Mouse (Mus musculus) forebrain, embryonic 12.5 days (tissue): ENCODE measurements around the gene Ppp1cb. TPM values are rescaled to one million over a fixed set of nuclear protein-coding genes. Genes with fewer than 3 reads are reported as not detected.

Experiments used
- ATAC-seq: fragments of 200-750 bp; cut with Nextera tagmentation; 2 replicates; pipeline ENCODE4 v1.8.0; 2017; ENCODE audit warnings: moderate TSS enrichment; ENCODE audit not compliant: low FRiP score
- H3K27ac ChIP-seq: fragments of 300-500 bp; sonication (generic); 2 replicates; pipeline ENCODE4 v1.5.1; 2016; ENCODE audit warnings: mild to moderate bottlenecking
- H3K27me3 ChIP-seq: fragments of 300-500 bp; sonication (generic); 2 replicates; pipeline ENCODE4 v1.6.1; 2016; ENCODE audit warnings: mild to moderate bottlenecking
- H3K36me3 ChIP-seq: fragments of 300-500 bp; sonication (generic); replicated peaks from 2 replicates; pipeline ENCODE4 v1.6.1; 2016; ENCODE audit warnings: mild to moderate bottlenecking
- H3K4me1 ChIP-seq: fragments of 300-500 bp; sonication (generic); 2 replicates; pipeline ENCODE4 v1.6.1; 2016
- H3K4me2 ChIP-seq: fragments of 300-500 bp; sonication (generic); 2 replicates; pipeline ENCODE4 v1.6.1; 2016; ENCODE audit warnings: mild to moderate bottlenecking, moderate library complexity
- H3K4me3 ChIP-seq: fragments of 300-500 bp; sonication (generic); replicated peaks from 2 replicates; pipeline ENCODE4 v1.5.1; 2016; ENCODE audit warnings: mild to moderate bottlenecking
- H3K9ac ChIP-seq: fragments of 300-500 bp; sonication (generic); 2 replicates; pipeline ENCODE4 v1.6.1; 2016; ENCODE audit warnings: mild to moderate bottlenecking
- H3K9me3 ChIP-seq: fragments of 300-500 bp; sonication (generic); 2 replicates; pipeline ENCODE4 v1.6.1; 2016
- WGBS: fragments of 180-500 bp; shearing (Covaris S2); methylation state at CpG from one replicate; pipeline ENCODE4 v1.1.7; 2016; 5-methylcytosine and 5-hydroxymethylcytosine counted together
- polyA plus RNA-seq: library from polyadenylated mRNA; unstranded; fragments of >200 nt; fragmentation: Nextera tagmentation; extraction: Ambion mirVana; gene quantifications from 2 replicates; pipeline ENCODE4 v1.2.1, GENCODE M21; 2016

Gene Ppp1cb
- polyA plus RNA-seq: 226 and 238 TPM in 2 replicates

DNA sequence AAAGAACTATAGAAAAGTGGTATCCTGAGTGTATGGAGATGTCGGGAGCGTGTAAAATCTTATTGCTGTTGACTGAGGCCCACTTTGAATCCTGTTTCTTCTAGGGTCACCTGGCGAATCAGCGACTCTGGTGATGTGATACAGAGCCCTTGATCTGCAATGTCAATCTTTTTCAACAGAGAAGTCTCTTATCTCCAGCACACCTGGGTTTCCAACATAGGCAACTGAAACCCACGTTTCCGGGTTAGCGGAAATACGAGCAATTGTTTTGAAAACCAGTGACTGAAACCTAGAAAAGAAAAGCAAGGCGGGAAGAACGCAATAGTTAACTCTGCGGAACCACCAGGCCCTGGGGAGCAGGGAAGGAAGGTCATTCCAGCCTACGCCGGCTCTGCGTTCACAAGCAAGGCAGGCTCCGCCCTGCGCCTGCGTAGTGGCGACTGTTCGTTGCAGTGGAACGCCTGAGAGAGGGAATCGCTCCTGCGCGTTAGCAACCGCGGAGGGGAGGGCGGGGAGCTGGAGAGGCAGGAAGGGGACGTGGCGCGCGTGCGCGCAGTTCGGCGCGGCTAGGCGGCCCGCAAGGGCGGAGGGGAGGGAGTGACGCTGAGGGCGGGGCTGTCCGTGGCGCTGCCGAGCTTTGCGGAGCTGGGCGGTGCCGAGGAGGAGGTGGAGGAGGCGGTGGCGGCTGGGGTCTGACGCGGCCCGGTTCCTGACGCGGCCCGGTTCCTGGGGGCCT is at the start of gene Ppp1cb:
Gene Ppp1cb (plus strand): TSS at position 436 of the 736 bp plus-strand sequence.
- Histone ChIP-seq H3K27ac (peak within 1 kb of the TSS; percentile 100), H3K4me1 (peaks cover 9% of the 10 kb centered on the region), H3K9ac (peak within 1 kb of the TSS; percentile 100), H3K27me3 (no peaks in the 10 kb centered on the region; the same call in 1 of the 2 replicates), H3K9me3 (no peaks in the 10 kb centered on the region), H3K4me2 (peak within 1 kb of the TSS; percentile 57), H3K36me3 (no peaks in the 10 kb centered on the region), H3K4me3 (peak within 1 kb of the TSS; percentile 95)
- WGBS: 1% methylated on average over 42 of the region's 54 CpGs
- peak; percentile 99 for ATAC-seq

DNA sequence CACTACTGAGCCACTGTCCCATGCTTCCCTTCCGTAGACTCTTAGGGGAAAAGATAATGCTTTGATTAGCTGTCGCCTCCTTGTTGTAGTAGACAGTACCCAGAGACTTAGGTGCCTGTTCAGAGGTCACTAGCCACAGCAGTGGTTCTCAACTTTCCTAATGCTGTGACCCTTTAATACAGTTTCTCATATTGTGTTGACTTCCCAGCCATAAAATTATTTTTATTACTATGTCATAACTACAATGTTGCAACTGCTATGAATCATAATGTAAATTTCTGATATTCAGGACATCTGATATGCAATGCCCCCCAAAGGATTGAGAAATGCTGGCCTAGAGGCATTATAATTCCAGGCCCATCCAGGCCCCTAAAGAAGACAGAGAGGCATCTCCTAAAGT is 48.9 kb upstream of the Ppp1cb start:
- Histone ChIP-seq H3K27ac (no peak overlapping the region), H3K4me2 (no peak overlapping the region), H3K36me3 (no peaks in the 10 kb centered on the region), H3K9me3 (no peaks in the 10 kb centered on the region), H3K27me3 (no peaks in the 10 kb centered on the region), H3K4me1 (peaks cover 5% of the 10 kb centered on the region; the same call in 1 of the 2 replicates), H3K9ac (no peak overlapping the region), H3K4me3 (no peak overlapping the region)
- no peak for ATAC-seq
- 91% methylated on average over 2 of the region's 2 CpGs for WGBS

DNA sequence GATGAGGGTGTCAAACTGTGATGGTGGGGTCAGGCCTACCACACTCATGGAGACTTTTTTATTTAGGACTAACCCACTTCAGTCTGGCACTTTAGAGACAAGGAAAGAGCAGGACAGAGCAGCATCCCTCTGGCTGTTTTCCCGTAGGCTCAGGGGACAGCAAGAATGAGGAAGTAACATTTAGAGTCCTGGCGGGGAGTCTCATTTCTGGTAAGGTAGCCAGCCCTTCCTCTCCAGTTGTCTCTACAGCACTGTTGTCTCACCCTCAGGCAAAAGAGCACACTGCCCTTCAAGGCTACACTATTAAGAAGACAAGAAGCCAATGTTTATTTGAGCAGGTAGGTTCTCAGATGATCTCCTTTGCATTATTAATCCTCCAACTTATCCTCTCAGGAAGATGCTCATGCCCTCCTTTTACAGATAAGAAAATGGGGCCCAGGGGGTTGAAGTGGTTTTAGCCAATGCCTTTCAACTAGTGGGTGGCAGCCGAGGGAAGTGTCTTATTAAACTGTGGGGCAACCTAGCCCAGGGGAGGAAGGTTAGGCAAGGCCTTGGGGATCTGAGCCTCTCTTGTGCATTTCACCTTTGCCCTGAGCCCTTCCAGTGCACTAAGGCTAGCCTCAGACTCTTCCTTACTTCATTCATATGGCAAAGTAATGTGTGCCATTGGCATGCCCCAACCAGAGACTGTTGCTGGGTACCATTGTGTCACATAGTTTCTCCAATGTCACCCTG is 47.5 kb upstream of the Ppp1cb start:
- 79% methylated on average over 3 of the region's 3 CpGs for WGBS
- H3K4me1 ChIP-seq: 0 out of 2 replicates have a peak, but pooled peaks cover 5% of the 10 kb centered on the region
- no peaks in the 10 kb centered on the region for H3K9me3 ChIP-seq
- H3K36me3 ChIP-seq: no peaks in the 10 kb centered on the region
- no peaks in the 10 kb centered on the region for H3K27me3 ChIP-seq
- H3K4me2 ChIP-seq: no peak overlapping the region
- H3K4me3 ChIP-seq: no peak overlapping the region
- no peak overlapping the region for H3K27ac ChIP-seq
- no peak overlapping the region for H3K9ac ChIP-seq
- ATAC-seq: no peak

DNA sequence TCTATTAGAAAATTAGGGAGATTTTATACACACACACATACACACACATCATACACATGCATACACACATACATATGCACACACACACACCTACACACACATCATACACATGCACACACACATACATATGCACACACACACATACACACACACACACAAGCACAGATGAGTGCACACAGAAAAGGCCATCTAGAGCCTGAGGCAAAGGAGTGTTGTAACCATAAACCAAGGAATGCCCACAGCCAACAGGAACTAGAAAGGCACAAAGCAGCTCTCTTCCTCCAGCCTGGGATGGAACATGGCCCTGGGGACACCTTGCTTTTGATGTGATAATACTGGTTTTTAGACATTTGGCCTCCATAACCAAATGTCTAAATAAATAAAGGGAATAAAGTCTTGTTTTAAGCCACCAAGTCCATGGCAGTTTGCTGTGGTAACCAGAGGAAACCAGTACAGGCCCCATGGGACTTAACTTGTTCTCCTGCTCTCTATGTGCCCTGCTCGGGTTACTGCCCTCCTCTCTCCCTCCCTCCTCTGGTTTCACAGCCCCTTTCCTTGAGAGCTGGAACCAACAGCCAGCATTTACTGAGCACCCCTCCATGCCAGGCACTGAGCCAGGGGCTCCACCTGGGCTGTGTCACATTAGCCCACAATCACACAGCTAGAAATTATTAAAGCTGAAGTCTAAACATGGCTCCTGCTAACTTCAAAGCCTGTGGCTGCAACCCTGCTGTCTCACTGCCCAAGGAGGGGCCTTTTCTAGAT is 46.3 kb upstream of the Ppp1cb start:
- 0 out of 2 replicates have a peak overlapping the region, but pooled peaks have one; percentile 36 for H3K27ac ChIP-seq
- WGBS: 12% methylated on average over 1 of the region's 1 CpGs

DNA sequence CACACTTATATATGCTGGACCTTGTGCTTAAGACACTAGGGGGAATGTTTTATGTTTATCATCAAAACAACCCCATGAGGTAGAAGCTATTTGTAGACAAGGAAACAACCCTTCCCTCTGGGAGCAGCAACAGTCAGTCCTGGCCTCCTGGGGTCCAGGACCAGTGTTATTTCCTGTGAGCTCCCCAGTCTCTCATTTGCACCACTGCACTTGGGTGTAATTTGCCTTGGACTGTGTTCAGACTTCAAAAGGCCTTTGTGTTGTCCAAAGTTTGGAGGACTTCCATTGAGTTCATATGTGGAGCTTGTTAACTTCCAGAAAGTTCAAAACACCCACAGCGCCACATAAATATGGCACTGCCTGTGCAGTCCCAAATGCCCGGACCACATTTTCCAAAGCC is 45.6 kb upstream of the Ppp1cb start:
- WGBS: 68% methylated on average over 2 of the region's 2 CpGs
- H3K27ac ChIP-seq: no peak overlapping the region
- H3K4me2 ChIP-seq: no peak overlapping the region
- H3K36me3 ChIP-seq: no peaks in the 10 kb centered on the region
- H3K27me3 ChIP-seq: no peaks in the 10 kb centered on the region
- no peaks in the 10 kb centered on the region for H3K9me3 ChIP-seq
- 0 out of 2 replicates have a peak, but pooled peaks cover 5% of the 10 kb centered on the region for H3K4me1 ChIP-seq
- no peak overlapping the region for H3K4me3 ChIP-seq
- no peak overlapping the region for H3K9ac ChIP-seq
- no peak for ATAC-seq

More for the DNA sequence above, 46.3 kb upstream of the Ppp1cb start:
- H3K27me3 ChIP-seq: no peaks in the 10 kb centered on the region
- no peaks in the 10 kb centered on the region for H3K36me3 ChIP-seq
- H3K4me1 ChIP-seq: 0 out of 2 replicates have a peak, but pooled peaks cover 5% of the 10 kb centered on the region
- H3K4me3 ChIP-seq: no peak overlapping the region
- H3K4me2 ChIP-seq: no peak overlapping the region
- no peak overlapping the region for H3K9ac ChIP-seq
- H3K9me3 ChIP-seq: no peaks in the 10 kb centered on the region
- no peak for ATAC-seq

DNA sequence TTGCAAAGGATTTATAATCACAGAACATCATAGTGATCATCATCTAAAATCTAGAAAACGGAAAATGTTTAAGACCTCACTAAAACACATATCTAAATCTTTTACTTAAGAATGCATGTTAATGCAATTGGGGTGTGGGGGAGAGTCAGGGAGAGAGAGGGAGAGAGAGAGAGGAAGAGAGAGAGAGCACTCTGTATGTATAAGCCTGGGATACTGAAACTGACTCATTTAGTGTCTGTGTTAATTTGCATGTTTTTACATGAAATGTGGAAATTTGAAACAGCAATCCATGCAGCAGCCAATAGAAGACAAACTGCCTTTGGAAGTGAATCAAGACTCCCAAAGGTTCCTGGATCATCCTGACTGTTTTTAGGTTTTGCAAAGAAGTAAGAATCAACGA is 45.1 kb upstream of the Ppp1cb start:
- H3K4me3 ChIP-seq: no peak overlapping the region
- no peaks in the 10 kb centered on the region for H3K27me3 ChIP-seq
- no peak overlapping the region for H3K27ac ChIP-seq
- no peak for ATAC-seq
- no peaks in the 10 kb centered on the region for H3K9me3 ChIP-seq
- H3K9ac ChIP-seq: no peak overlapping the region
- 0 out of 2 replicates have a peak, but pooled peaks cover 5% of the 10 kb centered on the region for H3K4me1 ChIP-seq
- 80% methylated on average over 2 of the region's 2 CpGs for WGBS
- H3K36me3 ChIP-seq: no peaks in the 10 kb centered on the region
- H3K4me2 ChIP-seq: no peak overlapping the region

DNA sequence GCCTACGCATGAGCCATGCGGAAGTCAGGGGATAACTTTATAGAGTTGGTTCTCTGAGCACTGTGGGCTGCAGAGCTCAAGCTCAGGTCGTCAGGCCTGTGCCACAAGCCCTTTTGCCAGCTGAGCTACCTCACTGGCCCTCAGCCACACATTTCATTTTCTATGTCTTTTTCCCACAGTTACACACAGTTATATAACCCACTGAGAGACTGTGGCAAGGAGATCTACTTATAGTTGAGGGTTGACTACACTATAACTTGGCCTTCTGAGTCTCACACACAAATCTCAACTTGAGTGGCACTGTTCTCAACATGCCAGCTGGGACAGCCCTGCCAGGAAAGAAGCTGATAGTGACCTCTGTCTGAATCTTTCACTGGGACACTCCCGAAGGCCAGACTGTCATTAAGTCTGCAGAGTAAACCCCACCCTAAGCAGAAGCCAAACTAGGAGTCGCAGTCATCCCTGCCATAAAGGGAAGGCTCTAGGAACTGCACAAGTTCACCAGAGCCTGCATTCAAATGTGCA is 44.1 kb upstream of the Ppp1cb start:
- H3K27ac ChIP-seq: no peak overlapping the region
- 84% methylated on average over 5 of the region's 5 CpGs for WGBS

DNA sequence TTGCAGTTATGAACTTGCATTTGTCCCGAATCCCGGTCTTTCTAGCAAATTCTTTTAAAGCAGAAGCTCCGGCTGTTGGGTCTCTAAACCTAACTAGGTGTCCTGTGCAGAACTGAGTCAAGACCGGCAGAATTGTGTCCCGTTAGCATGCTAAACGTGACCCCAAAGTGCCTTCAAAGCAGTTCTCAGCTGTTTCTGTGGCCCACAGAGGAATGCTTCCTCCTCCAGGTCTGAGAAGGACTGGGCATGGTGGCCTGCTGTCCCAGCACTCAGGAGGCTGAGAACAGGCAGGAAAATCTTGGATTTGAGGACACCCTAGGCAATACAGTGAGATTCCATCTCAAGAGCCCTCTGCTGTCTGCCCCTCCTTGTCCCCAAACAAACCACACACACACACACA is 43.1 kb upstream of the Ppp1cb start:
- H3K9ac ChIP-seq: no peak overlapping the region
- no peaks in the 10 kb centered on the region for H3K9me3 ChIP-seq
- no peaks in the 10 kb centered on the region for H3K36me3 ChIP-seq
- H3K4me3 ChIP-seq: no peak overlapping the region
- WGBS: 86% methylated on average over 6 of the region's 6 CpGs
- no peak overlapping the region for H3K4me2 ChIP-seq
- no peaks in the 10 kb centered on the region for H3K27me3 ChIP-seq
- H3K4me1 ChIP-seq: 0 out of 2 replicates have a peak, but pooled peaks cover 5% of the 10 kb centered on the region
- no peak overlapping the region for H3K27ac ChIP-seq
- no peak for ATAC-seq

More for the DNA sequence above, 44.1 kb upstream of the Ppp1cb start:
- Histone ChIP-seq H3K36me3 (no peaks in the 10 kb centered on the region), H3K4me3 (no peak overlapping the region), H3K9me3 (no peaks in the 10 kb centered on the region), H3K27me3 (no peaks in the 10 kb centered on the region), H3K9ac (no peak overlapping the region), H3K4me2 (no peak overlapping the region), H3K4me1 (0 out of 2 replicates have a peak, but pooled peaks cover 5% of the 10 kb centered on the region)
- ATAC-seq: no peak

DNA sequence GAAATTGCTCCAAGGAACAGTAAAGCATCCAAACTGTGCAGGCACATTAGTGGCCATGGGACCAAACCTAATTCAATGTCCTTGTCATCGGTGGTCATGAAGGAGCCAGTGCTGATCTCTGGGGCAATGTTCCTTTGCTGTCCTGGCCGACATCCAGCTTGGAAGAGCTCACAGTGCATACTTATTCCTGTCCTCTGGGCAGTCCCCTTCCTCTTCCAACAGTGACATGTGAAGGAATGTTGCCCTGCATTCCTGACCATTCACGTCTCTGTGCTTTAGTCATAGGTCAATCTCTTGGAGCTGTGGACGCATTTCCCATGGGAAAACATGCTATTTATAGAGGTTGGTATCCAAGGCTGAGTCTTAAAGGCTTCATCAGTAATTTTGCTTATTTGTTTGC is 41.8 kb upstream of the Ppp1cb start:
- no peak overlapping the region for H3K27ac ChIP-seq
- ATAC-seq: no peak
- no peaks in the 10 kb centered on the region for H3K9me3 ChIP-seq
- WGBS: 74% methylated on average over 4 of the region's 4 CpGs
- H3K4me3 ChIP-seq: no peak overlapping the region
- peaks cover 10% of the 10 kb centered on the region for H3K4me1 ChIP-seq
- no peaks in the 10 kb centered on the region for H3K36me3 ChIP-seq
- no peak overlapping the region for H3K9ac ChIP-seq
- no peaks in the 10 kb centered on the region for H3K27me3 ChIP-seq
- no peak overlapping the region for H3K4me2 ChIP-seq

DNA sequence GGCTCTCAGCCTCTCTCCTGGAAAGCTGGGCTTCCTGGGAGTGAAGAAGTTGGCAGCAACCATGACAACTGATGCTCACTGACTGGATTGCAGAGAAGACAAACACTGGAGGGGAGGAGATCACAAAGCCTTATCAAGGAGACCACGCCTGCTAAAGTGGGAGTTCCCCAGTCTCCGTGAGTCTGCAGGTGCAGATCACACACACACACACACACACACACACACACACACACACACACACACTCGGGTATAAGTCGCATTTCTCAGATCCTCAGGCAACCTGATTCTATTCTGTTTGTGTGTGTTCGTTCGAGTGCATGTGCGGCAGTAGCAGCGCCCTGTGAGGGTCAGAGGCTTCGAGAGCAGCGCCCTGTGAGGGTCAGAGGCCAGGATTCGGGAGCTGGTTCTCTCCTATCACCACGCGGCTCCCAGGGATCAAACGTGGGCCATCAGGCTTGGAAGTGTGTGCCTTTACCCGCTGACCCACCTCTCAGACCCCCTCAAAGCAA is 36.5 kb upstream of the Ppp1cb start:
- no peak overlapping the region for H3K4me3 ChIP-seq
- H3K27me3 ChIP-seq: no peaks in the 10 kb centered on the region
- ATAC-seq: no peak
- H3K4me2 ChIP-seq: peak overlapping the region; percentile 27; the same call in 1 of the 2 replicates
- H3K9ac ChIP-seq: no peak overlapping the region
- no peaks in the 10 kb centered on the region for H3K9me3 ChIP-seq
- no peak overlapping the region for H3K27ac ChIP-seq
- peaks cover 11% of the 10 kb centered on the region for H3K4me1 ChIP-seq
- WGBS: 29% methylated on average over 15 of the region's 15 CpGs
- H3K36me3 ChIP-seq: no peaks in the 10 kb centered on the region

DNA sequence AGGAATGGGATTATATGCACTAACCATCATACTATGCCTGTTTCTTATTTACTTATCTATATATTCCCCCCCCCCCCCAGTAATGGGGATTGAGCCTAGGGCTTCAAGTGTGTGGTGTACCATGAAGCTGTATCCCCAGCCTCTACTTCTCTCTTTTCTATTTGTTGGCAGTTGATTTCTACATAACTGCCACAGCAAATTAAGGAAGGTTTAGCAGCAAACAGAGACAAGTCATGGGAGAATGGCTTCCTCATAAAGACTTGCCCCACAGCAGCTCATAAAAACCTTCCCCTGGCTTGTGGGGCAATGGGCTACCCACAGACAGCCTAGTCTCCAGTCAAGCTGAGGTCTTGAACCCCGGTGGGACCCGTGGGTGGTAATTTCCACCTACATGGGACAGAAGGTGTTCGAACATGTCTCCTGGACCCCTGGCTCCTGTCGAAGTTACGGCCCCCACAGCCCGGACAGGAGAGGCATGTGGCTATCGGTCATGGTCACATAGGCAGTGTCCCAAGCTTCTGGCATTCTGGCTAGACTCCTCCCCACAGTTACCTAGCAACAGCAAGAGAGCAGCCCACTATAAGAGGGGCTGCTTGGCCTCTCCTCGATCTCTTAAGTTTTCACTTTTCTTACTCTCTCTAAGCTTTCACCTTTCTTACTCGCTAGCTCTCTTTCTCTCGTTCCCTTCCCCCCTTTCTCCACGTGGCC is 35.1 kb upstream of the Ppp1cb start:
- H3K4me3 ChIP-seq: no peak overlapping the region
- H3K4me2 ChIP-seq: no peak overlapping the region
- H3K9ac ChIP-seq: no peak overlapping the region
- H3K4me1 ChIP-seq: peaks cover 11% of the 10 kb centered on the region
- WGBS: 67% methylated on average over 11 of the region's 11 CpGs
- no peaks in the 10 kb centered on the region for H3K9me3 ChIP-seq
- no peaks in the 10 kb centered on the region for H3K27me3 ChIP-seq
- ATAC-seq: no peak
- no peak overlapping the region for H3K27ac ChIP-seq
- H3K36me3 ChIP-seq: no peaks in the 10 kb centered on the region
